Mouse (Mus musculus): ENCODE results near the gene Cep135. TPM values are rescaled to one million over a fixed set of nuclear protein-coding genes. Genes with fewer than 3 reads are reported as not detected.

Gene Cep135
- total RNA-seq (2017) = 27.1 and 27.4 TPM in 2 replicates

DNA sequence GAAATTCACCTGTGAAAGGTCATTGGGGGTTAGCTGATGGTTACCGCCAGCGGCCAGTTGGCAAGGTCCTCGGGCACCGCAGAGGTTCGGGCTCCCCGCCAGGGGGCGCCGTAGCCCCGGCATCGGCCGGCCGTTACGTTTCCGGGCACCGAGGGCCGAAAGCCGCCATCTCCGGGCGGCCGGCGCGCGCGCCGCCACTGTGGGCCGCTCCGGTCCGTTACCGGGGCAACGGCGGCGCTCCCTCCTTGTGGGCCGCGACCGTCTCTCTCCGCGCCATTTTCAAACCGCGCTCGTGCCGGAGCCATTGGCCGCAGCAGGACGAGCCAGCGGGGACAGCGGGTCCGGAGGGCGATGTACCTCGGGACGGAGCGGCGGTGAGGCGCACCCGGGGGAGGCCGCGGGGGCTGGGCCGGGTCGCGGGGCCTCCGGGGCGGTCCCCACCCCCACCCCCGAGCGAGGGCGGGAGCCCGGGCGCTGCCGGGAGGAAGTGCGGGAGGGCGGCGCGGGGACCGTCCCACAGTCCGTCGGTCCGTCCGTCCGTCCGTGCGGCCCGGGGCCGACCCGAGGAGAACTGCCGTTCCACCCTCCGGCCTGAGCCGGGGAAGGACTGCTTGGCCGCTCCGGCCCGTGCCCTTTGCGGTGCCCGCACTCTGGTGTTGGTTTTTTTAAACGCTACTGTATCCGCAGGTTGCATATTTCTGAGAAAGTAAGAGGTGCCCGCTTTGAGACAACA lies at the start of gene Cep135:
Gene Cep135, plus strand, starts transcription at position 148 of the 733 bp plus-strand sequence.
- ATAC-seq (replicated peaks in 1 of 2; ENCODE audit: insufficient read depth in 1 of 2, low FRiP score in 2 of 2, low TSS enrichment in 1 of 2, low read depth in 1 of 2, poor library complexity in 2 of 2, severe bottlenecking in 2 of 2) = peak; percentile 75 to 78

DNA sequence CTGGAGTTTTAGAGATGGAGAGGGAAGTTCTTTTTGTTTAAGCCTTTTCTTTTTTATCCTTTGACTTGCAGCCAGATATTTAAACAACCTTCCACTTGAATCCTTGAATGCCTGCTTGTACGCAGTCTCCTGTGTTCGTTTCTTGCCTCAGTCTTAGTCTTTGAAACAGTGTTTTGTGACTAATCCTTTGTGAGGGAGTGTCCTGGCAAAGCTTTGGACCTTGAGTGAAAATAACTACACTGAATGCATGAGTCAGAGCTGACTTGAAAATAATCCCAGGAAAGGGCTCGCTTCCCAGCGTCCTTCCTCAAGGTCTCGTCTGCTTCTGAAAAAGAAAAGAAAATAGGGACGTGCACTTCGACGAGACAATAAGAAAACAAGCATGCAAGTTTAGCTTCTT lies 48.3 kb upstream of the Cep135 start:
- no peak for ATAC-seq (replicated peaks in 1 of 2; ENCODE audit: insufficient read depth in 1 of 2, low FRiP score in 2 of 2, low TSS enrichment in 1 of 2, low read depth in 1 of 2, poor library complexity in 2 of 2, severe bottlenecking in 2 of 2)

DNA sequence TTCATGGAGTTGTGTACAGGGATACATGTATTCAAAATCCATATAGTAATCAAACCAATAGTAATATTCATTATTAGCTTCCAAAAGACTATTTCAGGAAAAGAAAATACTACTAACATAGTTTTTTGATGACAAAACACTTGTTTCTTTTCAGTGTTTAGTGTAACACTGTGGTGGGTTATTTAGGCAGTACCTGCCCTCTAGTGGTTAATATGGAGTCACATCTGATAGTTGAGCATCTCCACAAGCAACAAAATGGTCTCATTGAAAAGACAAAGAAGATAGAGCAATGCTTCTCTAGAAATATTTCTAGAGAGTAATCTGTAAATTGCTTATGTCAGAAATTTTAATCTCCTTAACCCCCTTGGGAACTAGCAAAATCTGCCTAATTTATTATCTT lies 47.7 kb upstream of the Cep135 start:
- ATAC-seq (replicated peaks in 1 of 2; ENCODE audit: insufficient read depth in 1 of 2, low FRiP score in 2 of 2, low TSS enrichment in 1 of 2, low read depth in 1 of 2, poor library complexity in 2 of 2, severe bottlenecking in 2 of 2) = no peak

DNA sequence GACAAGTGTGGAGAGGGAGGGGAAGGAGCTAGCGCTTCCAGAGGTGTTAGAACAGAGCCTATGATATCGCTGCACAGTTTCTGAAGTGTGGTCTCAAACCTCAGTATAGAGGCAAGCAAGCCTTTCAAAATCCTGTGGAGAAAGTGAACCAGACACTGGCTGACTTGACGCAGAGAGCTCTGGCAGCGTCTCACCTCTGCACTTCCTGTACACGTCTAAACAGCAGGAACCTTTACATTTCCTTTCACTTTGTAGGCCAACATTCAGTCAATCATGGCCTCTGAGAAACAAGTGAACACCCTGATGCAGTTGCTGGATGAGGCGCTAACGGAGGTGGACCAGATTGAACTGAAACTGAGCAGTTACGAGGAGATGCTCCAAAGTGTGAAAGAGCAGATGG lies 45.3 kb upstream of the Cep135 start:
- ATAC-seq (replicated peaks in 1 of 2; ENCODE audit: insufficient read depth in 1 of 2, low FRiP score in 2 of 2, low TSS enrichment in 1 of 2, low read depth in 1 of 2, poor library complexity in 2 of 2, severe bottlenecking in 2 of 2) = peak in 1 of 2 experiments; percentile 44; a peak in 1 of 4 replicates

DNA sequence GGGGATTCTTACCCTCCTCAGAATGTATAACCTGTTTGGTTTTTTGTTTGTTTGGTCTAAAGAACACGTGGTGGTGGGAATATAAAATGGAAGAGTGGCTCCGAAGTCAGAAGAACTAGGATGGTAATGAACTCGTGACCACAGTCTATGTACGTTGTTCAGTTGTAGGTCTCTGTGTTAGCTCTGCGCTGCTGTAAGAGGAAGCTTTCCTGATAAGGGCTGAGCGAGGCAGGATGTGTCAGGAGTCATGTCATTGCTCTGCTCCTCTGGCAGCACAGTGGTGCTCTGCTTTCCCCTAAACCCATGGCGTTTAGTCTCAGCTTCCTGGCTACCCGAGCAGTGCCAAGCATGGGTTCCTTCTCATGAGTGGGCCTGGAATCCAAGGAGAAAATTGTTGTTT lies 38.1 kb upstream of the Cep135 start:
- no peak for ATAC-seq (replicated peaks in 1 of 2; ENCODE audit: insufficient read depth in 1 of 2, low FRiP score in 2 of 2, low TSS enrichment in 1 of 2, low read depth in 1 of 2, poor library complexity in 2 of 2, severe bottlenecking in 2 of 2)

DNA sequence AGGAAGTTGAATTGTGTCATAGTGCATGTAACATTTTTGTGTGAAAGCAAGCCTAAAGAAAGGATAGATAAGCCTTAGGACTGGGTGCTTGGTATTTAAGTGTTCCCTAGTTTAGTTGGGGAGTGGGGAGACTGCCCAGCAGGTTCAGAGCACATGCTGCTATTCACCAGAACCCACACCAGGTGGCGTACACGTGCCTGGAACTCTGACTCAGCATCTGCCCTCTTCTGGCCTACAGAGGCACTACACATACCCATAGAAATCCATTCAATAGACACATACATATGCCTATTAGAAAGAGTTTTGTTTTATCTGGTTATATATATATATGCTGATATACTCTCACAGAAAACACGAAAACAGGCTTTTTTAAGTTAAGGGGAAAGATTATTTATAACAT lies 23.2 kb upstream of the Cep135 start:
- ATAC-seq (replicated peaks in 1 of 2; ENCODE audit: insufficient read depth in 1 of 2, low FRiP score in 2 of 2, low TSS enrichment in 1 of 2, low read depth in 1 of 2, poor library complexity in 2 of 2, severe bottlenecking in 2 of 2) = peak; percentile 84 to 98

DNA sequence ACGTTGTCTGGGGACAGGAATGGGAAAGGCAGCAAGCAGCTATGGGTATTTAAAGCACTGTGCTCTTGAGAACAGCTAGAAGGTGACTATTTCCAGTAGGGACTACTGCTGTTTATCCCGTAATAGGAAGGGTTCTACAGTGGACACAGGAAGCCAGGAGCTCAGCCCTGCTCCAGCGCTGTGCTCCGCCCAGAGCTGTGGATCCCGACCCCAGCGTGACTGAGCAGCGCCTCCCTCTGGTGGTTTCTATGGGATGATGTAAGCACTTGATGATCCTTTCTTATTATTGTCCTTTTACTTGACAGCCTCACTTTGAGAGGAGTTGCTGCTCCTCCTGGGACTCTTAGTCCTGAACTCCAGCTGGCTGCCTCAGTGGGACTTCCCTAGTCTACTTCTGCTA lies 14.2 kb upstream of the Cep135 start:
- ATAC-seq (replicated peaks in 1 of 2; ENCODE audit: insufficient read depth in 1 of 2, low FRiP score in 2 of 2, low TSS enrichment in 1 of 2, low read depth in 1 of 2, poor library complexity in 2 of 2, severe bottlenecking in 2 of 2) = no peak

DNA sequence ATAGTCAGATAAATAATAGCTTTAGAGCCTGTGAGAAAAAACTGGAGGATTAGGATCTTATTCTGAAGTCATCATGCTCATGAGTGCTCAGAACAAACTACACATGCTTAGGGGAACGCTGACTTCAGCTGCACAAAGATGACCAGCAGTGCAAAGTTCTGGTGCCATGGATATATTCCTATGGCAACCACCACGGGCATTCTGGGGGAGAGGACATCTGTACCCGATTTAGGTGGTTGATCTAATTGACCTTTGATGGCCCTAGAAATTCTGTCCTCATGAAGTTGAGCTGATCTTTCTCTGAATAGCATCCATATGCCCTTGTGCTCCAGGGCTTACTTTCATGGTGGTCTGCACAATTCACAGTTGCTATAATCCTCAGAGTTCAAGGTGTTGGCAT lies 11.5 kb upstream of the Cep135 start:
- ATAC-seq (replicated peaks in 1 of 2; ENCODE audit: insufficient read depth in 1 of 2, low FRiP score in 2 of 2, low TSS enrichment in 1 of 2, low read depth in 1 of 2, poor library complexity in 2 of 2, severe bottlenecking in 2 of 2) = no peak

DNA sequence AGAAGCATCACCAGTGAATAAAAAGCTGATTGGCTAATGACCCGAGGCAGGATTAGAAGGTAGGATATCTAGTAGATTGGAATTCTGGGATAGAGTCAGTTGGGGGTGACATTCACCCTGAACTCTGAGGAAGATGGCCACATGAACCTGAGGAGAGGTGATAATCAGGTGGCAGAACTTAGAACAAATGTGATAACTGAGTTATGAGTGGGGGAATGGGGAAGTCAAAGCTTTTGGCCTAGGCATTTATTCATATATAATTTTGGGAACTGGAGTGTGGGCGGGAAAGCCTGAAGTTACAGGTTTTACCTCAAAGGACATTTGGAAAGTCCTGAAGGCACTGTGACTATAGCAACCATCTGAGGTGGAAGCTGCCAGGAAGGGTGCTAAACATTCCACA lies 3.1 kb upstream of the Cep135 start:
- no peak for ATAC-seq (replicated peaks in 1 of 2; ENCODE audit: insufficient read depth in 1 of 2, low FRiP score in 2 of 2, low TSS enrichment in 1 of 2, low read depth in 1 of 2, poor library complexity in 2 of 2, severe bottlenecking in 2 of 2)

DNA sequence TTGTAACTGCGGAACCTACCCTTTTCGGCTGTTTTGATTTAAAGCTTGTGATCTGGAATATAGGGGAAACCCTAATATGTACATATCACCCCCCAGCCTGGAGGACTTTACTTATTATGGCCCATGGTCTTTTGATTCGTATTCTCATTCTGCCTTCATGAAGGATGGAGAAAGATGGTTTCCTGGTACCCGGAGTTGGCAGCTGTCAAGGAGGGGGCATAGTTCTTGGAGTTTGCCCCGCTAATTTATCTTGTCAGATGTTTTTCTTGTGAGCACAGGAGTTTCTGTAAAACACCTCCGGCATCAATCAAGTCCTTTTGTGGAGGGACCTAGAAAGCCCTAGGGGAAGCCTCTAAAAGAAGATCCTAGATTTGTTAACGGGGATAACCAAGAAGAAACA lies 813 bp downstream of the Cep135 start:
- no peak; a peak in 1 of 4 replicates for ATAC-seq (replicated peaks in 1 of 2; ENCODE audit: insufficient read depth in 1 of 2, low FRiP score in 2 of 2, low TSS enrichment in 1 of 2, low read depth in 1 of 2, poor library complexity in 2 of 2, severe bottlenecking in 2 of 2)

DNA sequence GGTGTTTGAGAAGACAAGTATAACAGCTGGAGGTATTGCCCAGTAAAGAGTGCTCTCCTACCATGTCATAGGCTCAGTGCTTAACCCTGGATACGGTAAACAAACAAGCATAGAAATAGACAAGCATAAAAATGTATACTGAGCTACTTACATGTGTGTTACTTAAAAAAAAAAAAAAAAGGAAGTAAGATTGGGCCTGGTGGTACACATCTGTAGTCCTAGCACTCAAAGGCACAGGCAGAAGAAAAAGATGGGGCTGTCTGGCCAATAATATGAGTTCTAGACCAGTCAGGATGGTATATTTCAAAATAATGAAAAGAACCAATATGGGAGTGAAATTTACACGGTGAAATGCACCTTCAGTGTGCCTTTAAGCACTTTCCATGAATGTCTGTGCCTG lies 1.5 kb downstream of the Cep135 start:
- ATAC-seq (replicated peaks in 1 of 2; ENCODE audit: insufficient read depth in 1 of 2, low FRiP score in 2 of 2, low TSS enrichment in 1 of 2, low read depth in 1 of 2, poor library complexity in 2 of 2, severe bottlenecking in 2 of 2) = no peak

DNA sequence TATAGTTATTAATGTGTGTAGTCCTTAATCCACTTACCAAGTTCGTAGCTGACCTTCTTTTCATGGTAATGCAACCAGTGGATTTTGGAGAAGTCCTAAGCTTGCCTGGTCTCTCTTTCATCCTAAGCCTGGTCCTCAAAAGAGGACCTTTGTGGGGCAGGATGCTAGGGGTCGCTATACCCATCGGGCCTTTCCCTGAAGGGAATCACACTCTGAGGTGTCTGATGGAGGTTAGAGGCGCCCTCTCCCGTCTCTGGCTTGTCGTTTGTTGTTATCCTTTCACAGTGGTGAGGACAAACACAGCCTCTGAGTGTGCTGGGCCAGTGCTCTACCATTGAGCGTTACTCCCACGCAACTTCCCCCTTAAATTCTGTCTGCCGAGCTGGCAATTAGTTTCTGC lies 3.4 kb downstream of the Cep135 start:
- no peak for ATAC-seq (replicated peaks in 1 of 2; ENCODE audit: insufficient read depth in 1 of 2, low FRiP score in 2 of 2, low TSS enrichment in 1 of 2, low read depth in 1 of 2, poor library complexity in 2 of 2, severe bottlenecking in 2 of 2)

DNA sequence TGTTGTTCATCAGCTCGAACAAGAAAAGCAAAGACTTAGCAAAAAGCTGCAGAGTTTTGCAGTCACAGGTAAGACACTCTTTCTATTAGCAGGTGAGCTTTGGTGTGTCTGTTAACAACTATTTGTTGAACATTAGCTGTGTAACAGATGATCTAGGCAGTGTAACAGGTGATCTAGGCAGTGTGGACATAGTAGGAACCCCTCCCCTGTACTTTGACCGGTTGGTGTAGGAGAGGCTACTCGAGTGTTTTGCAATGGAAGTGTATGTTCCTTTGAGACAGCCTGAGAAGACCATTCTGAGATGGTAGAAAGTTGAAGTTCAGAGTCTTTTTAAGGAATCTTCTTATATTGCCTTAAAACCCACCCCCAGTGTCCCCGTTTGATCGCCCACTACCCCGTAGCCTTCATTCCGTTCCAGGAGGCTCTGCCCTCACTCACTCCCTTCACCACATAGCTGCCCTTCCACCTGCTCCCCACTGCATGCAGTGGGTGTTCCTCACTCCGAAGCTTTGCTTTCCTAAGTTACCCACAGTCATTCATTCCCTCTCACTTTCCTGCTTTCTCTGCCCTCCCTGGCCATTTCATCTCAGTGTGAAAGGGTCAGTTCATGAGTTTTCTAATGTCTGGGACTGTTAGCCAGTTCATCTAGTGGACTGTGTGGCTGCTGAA lies 21.3 kb downstream of the Cep135 start:
- ATAC-seq (replicated peaks in 1 of 2; ENCODE audit: insufficient read depth in 1 of 2, low FRiP score in 2 of 2, low TSS enrichment in 1 of 2, low read depth in 1 of 2, poor library complexity in 2 of 2, severe bottlenecking in 2 of 2) = no peak

DNA sequence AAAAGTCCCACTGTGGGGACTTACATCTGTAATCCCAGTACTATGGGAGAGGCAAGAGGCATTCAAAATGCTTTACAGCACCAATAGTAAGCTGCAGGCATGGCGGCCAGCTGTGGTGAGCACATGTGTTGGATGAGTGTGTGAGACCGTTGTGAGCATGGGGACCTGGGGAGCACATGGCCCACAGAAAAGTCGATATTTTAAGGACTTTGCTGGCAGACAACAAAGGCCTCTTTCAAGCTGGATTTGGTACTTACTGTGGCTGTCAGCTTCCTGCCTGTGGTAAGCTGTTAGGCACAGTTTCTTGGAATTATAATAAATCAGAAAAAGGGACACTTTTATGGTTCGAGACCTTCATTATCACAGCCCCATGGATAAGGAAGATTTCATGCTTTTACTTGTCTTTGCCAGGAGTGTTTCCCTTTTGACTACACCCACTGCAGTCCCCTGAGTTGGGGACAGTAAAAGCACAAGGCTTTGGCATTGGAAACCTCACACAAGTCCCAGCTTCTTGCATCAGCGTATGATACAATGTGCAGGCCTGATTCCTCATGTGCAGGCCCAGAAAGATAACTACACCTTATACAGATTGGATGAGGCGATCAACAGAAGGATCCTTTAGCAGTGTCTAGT lies 24.5 kb downstream of the Cep135 start:
- ATAC-seq (replicated peaks in 1 of 2; ENCODE audit: insufficient read depth in 1 of 2, low FRiP score in 2 of 2, low TSS enrichment in 1 of 2, low read depth in 1 of 2, poor library complexity in 2 of 2, severe bottlenecking in 2 of 2) = no peak

DNA sequence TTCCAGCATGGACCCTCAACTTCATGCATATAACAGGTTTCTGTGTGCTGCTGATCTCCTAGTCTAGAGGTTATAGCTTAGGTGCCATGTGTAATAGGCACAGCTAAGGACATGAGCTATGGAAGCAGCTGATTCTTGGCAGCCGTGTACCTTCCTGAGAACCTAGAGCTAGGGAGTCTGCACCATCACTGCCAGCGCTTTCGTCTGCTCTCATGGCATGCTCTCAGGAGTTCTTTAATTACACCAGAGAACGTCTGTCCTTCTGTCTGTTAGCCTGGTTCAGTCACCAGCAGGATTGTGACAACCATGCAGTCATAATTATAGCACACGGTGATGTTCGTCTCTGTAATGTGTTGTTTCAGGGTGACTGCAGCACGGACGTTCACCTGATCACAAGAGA lies 26.8 kb downstream of the Cep135 start:
- no peak for ATAC-seq (replicated peaks in 1 of 2; ENCODE audit: insufficient read depth in 1 of 2, low FRiP score in 2 of 2, low TSS enrichment in 1 of 2, low read depth in 1 of 2, poor library complexity in 2 of 2, severe bottlenecking in 2 of 2)

DNA sequence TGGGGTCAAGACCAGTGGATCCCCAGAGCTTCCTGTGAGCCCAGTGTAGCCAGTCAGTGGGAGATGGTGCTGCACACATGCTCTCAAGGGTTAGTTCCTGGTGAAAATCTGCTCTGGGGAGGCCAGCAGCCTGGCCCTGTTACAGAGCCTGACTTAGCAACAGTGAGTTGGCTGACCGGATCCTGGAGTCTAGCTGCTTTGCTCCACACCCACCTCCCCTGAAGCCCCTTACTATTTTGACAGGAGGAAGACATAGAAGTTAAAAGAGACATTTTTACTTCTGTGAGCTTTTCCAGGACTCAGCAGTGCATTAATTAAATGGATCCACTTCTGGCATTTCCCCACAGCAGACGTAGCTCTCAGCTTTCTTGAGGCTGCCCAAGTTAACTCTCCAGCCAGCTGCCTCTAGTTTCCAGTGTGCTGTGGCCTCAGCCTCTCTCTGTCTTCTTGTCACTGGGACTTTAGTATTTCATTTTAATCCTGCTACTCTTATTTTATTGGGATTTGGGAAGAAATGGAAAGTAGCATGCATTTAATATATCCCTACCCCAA lies 27.8 kb downstream of the Cep135 start:
- no peak for ATAC-seq (replicated peaks in 1 of 2; ENCODE audit: insufficient read depth in 1 of 2, low FRiP score in 2 of 2, low TSS enrichment in 1 of 2, low read depth in 1 of 2, poor library complexity in 2 of 2, severe bottlenecking in 2 of 2)

DNA sequence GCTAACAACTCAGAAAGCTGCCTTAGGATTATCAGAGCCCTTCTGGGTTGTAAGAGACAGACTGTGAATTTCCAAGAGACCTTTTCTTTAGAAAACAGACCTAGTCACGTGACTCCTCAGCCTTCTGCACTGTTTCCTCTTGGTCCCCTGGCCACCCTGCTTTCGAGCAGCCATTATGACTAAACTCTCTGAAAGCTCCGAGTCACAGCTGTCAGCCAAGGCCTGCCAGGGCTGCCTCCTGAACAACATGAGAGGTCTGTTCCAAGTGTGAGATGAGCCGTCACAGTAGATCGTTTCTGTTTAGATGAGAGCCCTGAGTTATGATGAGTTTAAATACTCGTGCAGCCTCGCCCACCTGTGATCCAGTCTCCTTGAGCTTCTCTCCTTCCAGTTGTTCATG lies 30.3 kb downstream of the Cep135 start:
- ATAC-seq (replicated peaks in 1 of 2; ENCODE audit: insufficient read depth in 1 of 2, low FRiP score in 2 of 2, low TSS enrichment in 1 of 2, low read depth in 1 of 2, poor library complexity in 2 of 2, severe bottlenecking in 2 of 2) = no peak

DNA sequence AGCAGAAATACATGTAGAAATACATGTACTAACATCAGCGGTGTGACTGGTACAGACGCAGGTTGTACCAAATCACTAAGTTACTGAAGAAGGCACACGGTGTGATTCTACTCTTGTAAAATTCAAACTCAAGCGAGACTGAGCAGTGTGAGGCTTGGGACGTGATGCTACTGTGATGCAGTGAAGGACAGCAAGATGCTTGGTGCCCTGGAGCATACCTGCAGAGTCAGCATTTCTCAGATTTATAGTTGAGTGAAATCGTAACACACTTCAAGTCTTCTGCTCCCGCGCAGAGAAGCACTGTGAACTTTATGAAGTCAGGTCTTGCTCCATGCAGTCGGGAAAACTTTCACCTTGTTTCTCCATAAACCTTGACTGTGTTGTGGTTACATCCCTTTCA lies 35.3 kb downstream of the Cep135 start:
- ATAC-seq (replicated peaks in 1 of 2; ENCODE audit: insufficient read depth in 1 of 2, low FRiP score in 2 of 2, low TSS enrichment in 1 of 2, low read depth in 1 of 2, poor library complexity in 2 of 2, severe bottlenecking in 2 of 2) = no peak

Data from hematopoietic stem cell, adult 5-6 weeks (primary cell).